Mouse (Mus musculus) midbrain, embryonic 15.5 days (tissue): ENCODE measurements around the gene Mfsd6. TPM values are rescaled to one million over a fixed set of nuclear protein-coding genes. Genes with fewer than 3 reads are reported as not detected.

Experiments
- ATAC-seq: fragments of 200-750 bp; cut with Nextera tagmentation; replicated peaks from 2 replicates; pipeline ENCODE4 v1.8.0; 2017; ENCODE audit warnings: moderate TSS enrichment
- H3K27ac ChIP-seq: fragments of 300-500 bp; sonication (generic); 2 replicates; pipeline ENCODE4 v1.5.1; 2015; ENCODE audit warnings: mild to moderate bottlenecking, inconsistent platforms
- H3K27me3 ChIP-seq: fragments of 300-500 bp; sonication (generic); replicated peaks from 2 replicates; pipeline ENCODE4 v1.6.1; 2015; ENCODE audit warnings: inconsistent platforms
- H3K36me3 ChIP-seq: fragments of 300-500 bp; sonication (generic); replicated peaks from 2 replicates; pipeline ENCODE4 v1.6.1; 2015; ENCODE audit warnings: inconsistent platforms
- H3K4me1 ChIP-seq: fragments of 300-500 bp; sonication (generic); 2 replicates; pipeline ENCODE4 v1.6.1; 2015; ENCODE audit warnings: inconsistent platforms
- H3K4me2 ChIP-seq: fragments of 300-500 bp; sonication (generic); 2 replicates; pipeline ENCODE4 v1.6.1; 2015; ENCODE audit warnings: inconsistent platforms, mild to moderate bottlenecking, moderate library complexity
- H3K4me3 ChIP-seq: fragments of 300-500 bp; sonication (generic); 2 replicates; pipeline ENCODE4 v1.5.1; 2015; ENCODE audit warnings: mild to moderate bottlenecking, inconsistent platforms
- H3K9ac ChIP-seq: fragments of 300-500 bp; sonication (generic); 2 replicates; pipeline ENCODE4 v1.6.1; 2015; ENCODE audit warnings: mild to moderate bottlenecking, inconsistent platforms
- H3K9me3 ChIP-seq: fragments of 300-500 bp; sonication (generic); 2 replicates; pipeline ENCODE4 v1.6.1; 2016; ENCODE audit warnings: inconsistent platforms
- WGBS: fragments of 180-500 bp; shearing (Covaris S2); methylation state at CpG from one replicate; pipeline ENCODE4 v1.1.7; 2015; ENCODE audit warnings: mixed read lengths; 5-methylcytosine and 5-hydroxymethylcytosine counted together
- polyA plus RNA-seq: library from polyadenylated mRNA; unstranded; fragments of >200 nt; fragmentation: Nextera tagmentation; extraction: Ambion mirVana; gene quantifications from 2 replicates; pipeline ENCODE4 v1.2.1, GENCODE M21; 2015

Mfsd6 gene
- polyA plus RNA-seq, 1 experiment from 2014 or later, result 11.6 TPM

GRCm38 (mm10) chr1:52734208-52734607 lies 6.9 kb upstream of the Mfsd6 start:
- H3K36me3 ChIP-seq, result no peaks in the 10 kb centered on the region
- H3K4me2 ChIP-seq, result no peak overlapping the region
- no peak overlapping the region for H3K27ac ChIP-seq
- no peaks in the 10 kb centered on the region for H3K4me1 ChIP-seq
- no peak for ATAC-seq
- H3K9me3 ChIP-seq, result no peaks in the 10 kb centered on the region
- WGBS, result 83% methylated on average over 4 of the region's 4 CpGs
- no peak overlapping the region for H3K9ac ChIP-seq
- no peak overlapping the region for H3K4me3 ChIP-seq
- no peaks in the 10 kb centered on the region for H3K27me3 ChIP-seq

- Histone ChIP-seq H3K4me2 (no peak overlapping the region), H3K4me3 (no peak overlapping the region), H3K4me1 (peaks cover 16% of the 10 kb centered on the region), H3K9ac (no peak overlapping the region), H3K27me3 (no peaks in the 10 kb centered on the region), H3K36me3 (no peaks in the 10 kb centered on the region), H3K27ac (no peak overlapping the region), H3K9me3 (no peaks in the 10 kb centered on the region)
- no peak for ATAC-seq
- 68% methylated on average over 1 of the region's 1 CpGs for WGBS
These were observed 3.0 kb upstream of the Mfsd6 start for GRCm38 (mm10) chr1:52730258-52730657.

GRCm38 (mm10) chr1:52728857-52729489 lies 1.7 kb upstream of the Mfsd6 start:
- no peak overlapping the region for H3K9ac ChIP-seq
- no peaks in the 10 kb centered on the region for H3K36me3 ChIP-seq
- no peak overlapping the region for H3K4me2 ChIP-seq
- no peak for ATAC-seq
- H3K27ac ChIP-seq, result no peak overlapping the region
- 91% methylated on average over 5 of the region's 5 CpGs for WGBS
- peaks cover 22% of the 10 kb centered on the region for H3K4me1 ChIP-seq
- no peaks in the 10 kb centered on the region for H3K9me3 ChIP-seq
- H3K27me3 ChIP-seq, result no peaks in the 10 kb centered on the region
- H3K4me3 ChIP-seq, result no peak overlapping the region

- Histone ChIP-seq H3K27ac (peak overlapping the region; percentile 96), H3K4me3 (peak overlapping the region; percentile 97), H3K4me2 (peak overlapping the region; percentile 67), H3K9ac (peak overlapping the region; percentile 95), H3K4me1 (peaks cover 22% of the 10 kb centered on the region), H3K36me3 (no peaks in the 10 kb centered on the region), H3K9me3 (no peaks in the 10 kb centered on the region), H3K27me3 (no peaks in the 10 kb centered on the region)
- under 1% methylated on average over 48 of the region's 56 CpGs for WGBS
- ATAC-seq, result peak; percentile 91
These were observed 749 bp downstream of the Mfsd6 start for GRCm38 (mm10) chr1:52726371-52727055.

- Histone ChIP-seq H3K4me3 (no peak overlapping the region), H3K9me3 (no peaks in the 10 kb centered on the region), H3K4me1 (peaks cover 23% of the 10 kb centered on the region), H3K9ac (no peak overlapping the region), H3K4me2 (no peak overlapping the region), H3K27me3 (no peaks in the 10 kb centered on the region), H3K27ac (no peak overlapping the region), H3K36me3 (no peaks in the 10 kb centered on the region)
- WGBS, result 63% methylated on average over 4 of the region's 4 CpGs
- ATAC-seq, result no peak
These were observed 4.7 kb downstream of the Mfsd6 start for GRCm38 (mm10) chr1:52722586-52722985.

GRCm38 (mm10) chr1:52719096-52719495 lies 8.2 kb downstream of the Mfsd6 start:
- 57% methylated on average over 5 of the region's 5 CpGs for WGBS
- Histone ChIP-seq H3K27ac (no peak overlapping the region), H3K27me3 (no peaks in the 10 kb centered on the region), H3K9me3 (no peaks in the 10 kb centered on the region), H3K4me1 (peaks cover 8% of the 10 kb centered on the region; the same call in 1 of the 2 replicates), H3K9ac (no peak overlapping the region), H3K4me2 (no peak overlapping the region), H3K4me3 (no peak overlapping the region), H3K36me3 (no peaks in the 10 kb centered on the region)
- no peak for ATAC-seq

GRCm38 (mm10) chr1:52718068-52718748 lies 9.1 kb downstream of the Mfsd6 start:
- Histone ChIP-seq H3K4me1 (peaks cover 10% of the 10 kb centered on the region; the same call in 1 of the 2 replicates), H3K9me3 (no peaks in the 10 kb centered on the region), H3K4me3 (no peak overlapping the region), H3K27me3 (no peaks in the 10 kb centered on the region), H3K4me2 (no peak overlapping the region), H3K27ac (peak overlapping the region; percentile 36), H3K36me3 (no peaks in the 10 kb centered on the region), H3K9ac (no peak overlapping the region)
- WGBS, result 44% methylated on average over 3 of the region's 3 CpGs
- ATAC-seq, result peak; percentile 74

GRCm38 (mm10) chr1:52714451-52714850 lies 12.8 kb downstream of the Mfsd6 start:
- no peaks in the 10 kb centered on the region for H3K36me3 ChIP-seq
- 0 out of 2 replicates have a peak, but pooled peaks have one; percentile 4 for ATAC-seq
- no peaks in the 10 kb centered on the region for H3K27me3 ChIP-seq
- H3K4me2 ChIP-seq, result no peak overlapping the region
- no peaks in the 10 kb centered on the region for H3K9me3 ChIP-seq
- H3K9ac ChIP-seq, result no peak overlapping the region
- H3K27ac ChIP-seq, result no peak overlapping the region
- WGBS, result 39% methylated on average over 1 of the region's 1 CpGs
- no peak overlapping the region for H3K4me3 ChIP-seq
- peaks cover 12% of the 10 kb centered on the region; the same call in 1 of the 2 replicates for H3K4me1 ChIP-seq

- Histone ChIP-seq H3K9me3 (no peaks in the 10 kb centered on the region), H3K4me1 (peaks cover 10% of the 10 kb centered on the region; the same call in 1 of the 2 replicates), H3K4me2 (no peak overlapping the region), H3K27ac (no peak overlapping the region), H3K27me3 (no peaks in the 10 kb centered on the region), H3K4me3 (no peak overlapping the region), H3K9ac (no peak overlapping the region), H3K36me3 (no peaks in the 10 kb centered on the region)
- 34% methylated on average over 3 of the region's 3 CpGs for WGBS
- 0 out of 2 replicates have a peak, but pooled peaks have one; percentile 9 for ATAC-seq
These were observed 13.2 kb downstream of the Mfsd6 start for GRCm38 (mm10) chr1:52714021-52714420.

GRCm38 (mm10) chr1:52708745-52709144 lies 18.5 kb downstream of the Mfsd6 start:
- H3K27me3 ChIP-seq, result no peaks in the 10 kb centered on the region
- ATAC-seq, result no peak
- no peak overlapping the region for H3K4me2 ChIP-seq
- H3K36me3 ChIP-seq, result no peaks in the 10 kb centered on the region
- no peaks in the 10 kb centered on the region for H3K9me3 ChIP-seq
- 0 out of 2 replicates have a peak, but pooled peaks cover 4% of the 10 kb centered on the region for H3K4me1 ChIP-seq
- H3K27ac ChIP-seq, result no peak overlapping the region
- 88% methylated on average over 6 of the region's 6 CpGs for WGBS
- no peak overlapping the region for H3K4me3 ChIP-seq
- H3K9ac ChIP-seq, result no peak overlapping the region

- Histone ChIP-seq H3K36me3 (no peaks in the 10 kb centered on the region), H3K4me3 (no peak overlapping the region), H3K4me1 (no peaks in the 10 kb centered on the region), H3K9ac (no peak overlapping the region), H3K27ac (no peak overlapping the region), H3K4me2 (no peak overlapping the region), H3K9me3 (no peaks in the 10 kb centered on the region), H3K27me3 (no peaks in the 10 kb centered on the region)
- WGBS, result 94% methylated on average over 3 of the region's 3 CpGs
- no peak for ATAC-seq
These were observed 20.2 kb downstream of the Mfsd6 start for GRCm38 (mm10) chr1:52707030-52707429.

- no peaks in the 10 kb centered on the region for H3K9me3 ChIP-seq
- no peak for ATAC-seq
- no peaks in the 10 kb centered on the region for H3K27me3 ChIP-seq
- H3K4me1 ChIP-seq, result no peaks in the 10 kb centered on the region
- H3K9ac ChIP-seq, result no peak overlapping the region
- H3K36me3 ChIP-seq, result no peaks in the 10 kb centered on the region
- H3K4me2 ChIP-seq, result no peak overlapping the region
- WGBS, result 81% methylated on average over 7 of the region's 7 CpGs
- no peak overlapping the region for H3K27ac ChIP-seq
- no peak overlapping the region for H3K4me3 ChIP-seq
These were observed 24.3 kb downstream of the Mfsd6 start for GRCm38 (mm10) chr1:52702738-52703491.
